Mouse (Mus musculus) heart, adult 2 months (tissue): ENCODE data around the gene Fhit. TPM values are rescaled to one million over a fixed set of nuclear protein-coding genes. Genes with fewer than 3 reads are reported as not detected.
A peak's percentile ranks its signal among the peaks of the same experiment; 100 is the strongest.

ENCODE experiments used
- DNase-seq, 2 experiments: peaks; one replicate each; pipeline ENCODE4 v3.0.0; 2021
- H3K27ac ChIP-seq: fragments of 200-600 bp; 2 replicates; pipeline ENCODE4 v1.8.1; 2022
- H3K27me3 ChIP-seq: fragments of 200-500 bp; 2 replicates; pipeline ENCODE4 v1.6.1; 2012; ENCODE audit warnings: mild to moderate bottlenecking, low read length, inconsistent platforms, mixed read lengths; ENCODE audit not compliant: control insufficient read depth, insufficient read depth
- H3K36me3 ChIP-seq: fragments of 200-500 bp; 2 replicates; pipeline ENCODE4 v1.6.1; 2012; ENCODE audit warnings: low read length, inconsistent platforms; ENCODE audit not compliant: control insufficient read depth, insufficient read depth
- H3K4me1 ChIP-seq: fragments of 200-500 bp; 2 replicates; pipeline ENCODE4 v1.6.1; 2011; ENCODE audit warnings: low read length; ENCODE audit not compliant: control insufficient read depth, insufficient read depth
- H3K4me3 ChIP-seq: fragments of 200-600 bp; 2 replicates; pipeline ENCODE4 v1.8.1; 2022
- H3K79me2 ChIP-seq: fragments of 200-500 bp; replicated peaks from 2 replicates; pipeline ENCODE4 v1.6.1; 2012; ENCODE audit warnings: mild to moderate bottlenecking, inconsistent platforms, low read length, moderate library complexity, mixed read lengths; ENCODE audit not compliant: control insufficient read depth, insufficient read depth
- H3K9ac ChIP-seq: fragments of 200-500 bp; 2 replicates; pipeline ENCODE4 v1.6.1; 2012; ENCODE audit warnings: low read depth, mild to moderate bottlenecking, control low read depth, inconsistent platforms, low read length, mixed read lengths
- CTCF ChIP-seq: fragments of 200-600 bp; IDR thresholded peaks from 2 replicates; pipeline ENCODE4 v1.8.1; 2022; ENCODE audit warnings: antibody characterized with exemption, mild to moderate bottlenecking, moderate library complexity
- EP300 ChIP-seq: fragments of 200-500 bp; IDR thresholded peaks from 2 replicates; pipeline ENCODE4 v1.6.1; 2011; ENCODE audit warnings: low read depth, low read length, control low read depth; ENCODE audit not compliant: insufficient read depth
- POLR2A ChIP-seq: fragments of 200-500 bp; IDR thresholded peaks from 2 replicates; pipeline ENCODE4 v1.6.1; 2011; ENCODE audit warnings: mild to moderate bottlenecking, low read depth, low read length, control low read depth; ENCODE audit not compliant: insufficient read depth
- WGBS: fragments of 180-500 bp; shearing (Covaris S2); methylation state at CpG from one replicate; pipeline ENCODE4 v1.1.7; 2018; 5-methylcytosine and 5-hydroxymethylcytosine counted together
- intact Hi-C: fragments of 180-260 bp; cut with DNase I; formaldehyde crosslinking; loops from one replicate; pipeline ENCODE4 v1.15.1; 2025
- polyA plus RNA-seq: library from polyadenylated mRNA; depleted of rRNA; stranded (reverse); fragments of >200 nt; gene quantifications from 2 replicates; pipeline ENCODE4 v1.2.3, GENCODE M21; 2012
- total RNA-seq, 2 experiments: library from RNA; stranded (reverse); gene quantifications; 2 replicates each; pipeline ENCODE4 v1.2.3; 2021

The Fhit gene
- total and polyA plus RNA-seq, 3 experiments: 1.7 to 2.3 (median 1.7) TPM

DNA sequence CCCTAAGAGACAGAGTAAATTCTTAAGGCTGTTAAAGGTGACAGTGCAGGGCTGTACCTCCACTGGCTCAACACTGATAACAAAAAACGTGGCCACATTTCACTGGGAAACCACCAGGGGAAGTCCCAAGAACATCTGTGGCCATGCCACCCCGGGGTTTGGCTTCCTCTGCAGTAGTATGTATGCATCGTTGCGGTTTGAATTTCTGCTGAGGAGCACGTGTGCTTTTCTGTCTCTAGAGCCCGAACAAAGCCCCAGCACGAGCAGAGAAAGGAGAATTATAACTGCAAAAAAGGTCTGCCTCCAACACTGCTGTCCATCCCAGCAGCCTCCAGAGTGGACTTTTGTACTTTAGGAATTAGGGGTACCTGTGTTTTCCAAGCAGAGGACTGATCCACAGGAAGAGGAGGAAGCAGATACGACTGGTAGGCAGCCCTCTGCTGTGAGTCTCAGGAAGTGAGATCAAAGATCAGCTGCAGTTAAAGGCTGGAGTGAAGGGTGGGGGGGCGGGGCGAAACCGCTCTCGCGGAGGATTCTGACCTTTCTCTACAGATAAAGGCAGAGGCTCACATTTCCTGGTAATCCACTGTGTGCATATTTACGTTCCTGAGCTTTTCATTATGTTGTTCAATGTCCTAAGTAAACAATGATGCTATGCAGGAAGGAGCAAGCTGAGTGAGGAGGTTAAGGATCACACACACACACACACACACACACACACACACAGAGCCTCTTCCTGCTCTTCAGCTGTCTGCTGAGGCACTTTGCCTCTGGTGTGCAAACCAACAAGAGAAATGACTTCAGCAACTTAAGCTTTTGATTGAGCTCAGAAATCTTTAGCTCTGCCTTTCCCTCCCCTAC lies 708.6 kb downstream of the Fhit start:
- Histone ChIP-seq H3K4me3 (peak overlapping the region; percentile 34), H3K9ac (no peak overlapping the region), H3K36me3 (no peaks in the 10 kb centered on the region), H3K79me2 (no peaks in the 10 kb centered on the region), H3K27ac (no peak overlapping the region), H3K27me3 (no peaks in the 10 kb centered on the region), H3K4me1 (no peaks in the 10 kb centered on the region)
- 0 out of 2 replicates have a peak, but pooled peaks have one; percentile 12 for TF ChIP-seq CTCF
- TF ChIP-seq EP300: no peak
- peak; percentile 40 to 69 for DNase-seq
- 3% methylated on average over 14 of the region's 14 CpGs for WGBS
- intact Hi-C loops: no loop called here

DNA sequence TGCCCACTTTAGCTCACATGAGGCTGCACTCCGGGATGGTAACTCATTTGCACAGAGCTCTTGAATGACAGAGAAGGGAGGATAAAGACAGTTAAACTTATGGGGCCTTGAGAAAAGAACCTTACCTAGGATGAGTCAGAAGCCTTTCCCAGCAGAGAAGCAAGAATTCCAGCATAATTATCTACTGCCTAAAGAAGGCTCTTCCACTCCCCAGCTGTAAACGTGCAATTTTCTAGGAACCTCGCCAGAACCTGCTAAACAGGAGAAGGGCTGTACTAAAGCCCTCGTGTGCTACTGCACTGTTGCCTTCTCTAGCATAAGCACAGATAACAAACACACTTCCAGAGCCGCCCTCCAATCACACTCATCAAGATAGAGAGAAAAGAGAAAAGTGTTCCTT lies 709.6 kb downstream of the Fhit start:
- Histone ChIP-seq H3K9ac (no peak overlapping the region), H3K4me3 (no peak overlapping the region), H3K79me2 (no peaks in the 10 kb centered on the region), H3K36me3 (no peaks in the 10 kb centered on the region), H3K4me1 (no peaks in the 10 kb centered on the region), H3K27ac (no peak overlapping the region), H3K27me3 (no peaks in the 10 kb centered on the region)
- intact Hi-C loops: no loop called here
- 44% methylated on average over 5 of the region's 5 CpGs for WGBS
- DNase-seq: no peak
- TF ChIP-seq EP300 (no peak), CTCF (no peak), POLR2A (no peak)

DNA sequence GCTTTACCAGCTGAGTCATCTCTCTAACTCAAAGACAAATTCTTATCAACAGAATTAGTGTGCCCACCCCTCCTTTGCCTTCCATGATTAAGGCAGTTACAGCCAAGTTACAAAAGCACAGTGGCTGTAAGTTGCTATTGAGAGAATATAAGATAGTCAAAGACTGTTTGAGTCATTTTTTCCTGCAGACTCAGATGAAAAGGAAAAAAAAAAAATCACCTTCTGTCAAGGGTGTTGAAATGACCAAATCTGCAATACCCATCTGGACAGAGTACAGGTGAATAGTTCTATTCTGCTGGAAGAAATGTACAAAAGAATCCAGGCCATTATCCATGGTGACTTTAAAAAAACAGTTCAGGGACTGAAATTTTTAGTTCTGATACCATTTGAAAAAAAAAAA lies 716.5 kb downstream of the Fhit start:
- Histone ChIP-seq H3K36me3 (no peaks in the 10 kb centered on the region), H3K9ac (no peak overlapping the region), H3K27ac (no peak overlapping the region), H3K4me1 (no peaks in the 10 kb centered on the region), H3K79me2 (no peaks in the 10 kb centered on the region), H3K4me3 (no peak overlapping the region), H3K27me3 (no peaks in the 10 kb centered on the region)
- DNase-seq: no peak
- intact Hi-C loops: no loop called here
- TF ChIP-seq CTCF (no peak), POLR2A (no peak), EP300 (no peak)

DNA sequence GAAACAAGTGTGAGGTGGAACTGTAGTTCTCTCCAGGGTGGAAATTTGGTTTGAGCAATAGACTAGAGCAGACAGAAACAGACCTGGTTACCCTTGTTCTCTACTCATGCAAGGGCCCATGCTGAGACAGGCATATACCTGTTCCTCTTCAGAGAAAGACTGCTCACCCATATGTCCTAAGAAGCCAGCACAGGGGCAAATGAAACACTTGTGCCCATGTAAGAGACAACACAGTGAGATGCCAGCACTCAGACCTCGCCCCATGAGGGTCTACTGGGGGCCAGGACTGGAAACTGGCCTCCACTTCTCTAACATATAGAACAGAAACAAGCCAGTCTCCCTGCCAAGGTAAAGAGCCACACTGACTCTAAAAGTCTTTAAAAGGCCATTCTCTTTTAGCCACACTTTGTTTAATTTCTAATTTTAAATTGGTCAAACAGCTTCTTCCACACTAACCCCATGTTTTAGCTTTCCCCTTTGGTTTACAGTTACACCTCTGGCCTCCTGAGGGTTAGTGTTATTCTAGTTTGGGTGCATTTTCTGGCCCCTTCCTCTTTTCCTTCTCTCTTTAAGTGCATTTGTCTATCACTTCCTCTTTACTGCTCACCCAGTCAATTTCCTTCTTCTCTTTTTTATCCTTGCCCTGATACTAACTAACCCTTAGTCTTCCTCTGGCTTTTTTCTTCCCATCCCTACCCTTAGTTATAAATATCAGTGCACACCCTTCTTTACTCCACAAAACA lies 722.7 kb downstream of the Fhit start:
- H3K27me3 ChIP-seq: no peaks in the 10 kb centered on the region
- no peak for DNase-seq
- H3K9ac ChIP-seq: no peak overlapping the region
- no peak overlapping the region for H3K27ac ChIP-seq
- no peaks in the 10 kb centered on the region for H3K79me2 ChIP-seq
- no peak for TF ChIP-seq CTCF
- H3K4me1 ChIP-seq: no peaks in the 10 kb centered on the region
- WGBS: 57% methylated on average over 1 of the region's 1 CpGs
- intact Hi-C loops: no loop called here
- no peaks in the 10 kb centered on the region for H3K36me3 ChIP-seq
- H3K4me3 ChIP-seq: no peak overlapping the region

DNA sequence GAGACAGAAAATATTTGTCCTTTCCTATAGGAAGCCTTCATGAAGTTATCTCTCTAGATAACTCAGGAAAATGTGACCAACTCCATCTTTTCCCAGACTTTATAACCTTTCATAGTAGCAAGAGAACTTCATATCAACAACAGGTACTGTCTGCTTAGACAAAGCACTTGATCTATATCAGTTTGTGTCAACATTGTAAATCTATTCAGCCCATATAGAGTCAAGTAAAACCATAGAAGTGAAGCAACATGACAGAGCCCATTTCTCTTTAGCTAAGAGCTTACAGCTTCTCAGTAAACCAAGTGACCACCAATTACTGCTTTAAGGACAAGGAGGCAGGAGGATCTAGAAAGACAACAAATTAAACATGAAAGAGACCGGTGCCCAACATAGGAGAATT lies 725.6 kb downstream of the Fhit start:
- TF ChIP-seq EP300 (no peak), CTCF (no peak), POLR2A (no peak)
- Histone ChIP-seq H3K36me3 (no peaks in the 10 kb centered on the region), H3K27ac (no peak overlapping the region), H3K9ac (no peak overlapping the region), H3K4me3 (no peak overlapping the region), H3K79me2 (no peaks in the 10 kb centered on the region), H3K4me1 (no peaks in the 10 kb centered on the region), H3K27me3 (no peaks in the 10 kb centered on the region)
- intact Hi-C loops: no loop called here
- WGBS: 86% methylated on average over 1 of the region's 1 CpGs
- no peak for DNase-seq

DNA sequence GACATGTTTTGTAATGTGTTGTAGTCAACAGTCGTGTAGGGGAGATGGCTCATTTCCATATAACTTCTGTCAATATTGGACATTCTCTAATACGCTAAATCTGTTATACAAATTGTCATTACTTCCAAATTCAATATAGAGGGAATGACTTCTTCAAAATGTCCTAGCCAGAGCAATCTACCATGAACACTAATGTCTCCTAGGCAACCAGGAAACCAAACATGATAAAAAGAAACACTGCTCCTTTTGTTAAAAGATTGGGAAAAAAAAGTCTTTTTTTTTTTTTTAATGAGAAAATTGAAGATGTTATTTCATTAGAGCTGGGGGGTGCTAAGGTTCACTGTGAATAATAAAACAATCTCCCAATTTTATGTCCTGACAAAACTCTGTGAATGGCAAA lies 729.3 kb downstream of the Fhit start:
- H3K79me2 ChIP-seq: no peaks in the 10 kb centered on the region
- intact Hi-C loops: no loop called here
- DNase-seq: no peak
- no peak overlapping the region for H3K4me3 ChIP-seq
- no peak overlapping the region for H3K9ac ChIP-seq
- no peak overlapping the region for H3K27ac ChIP-seq
- H3K36me3 ChIP-seq: no peaks in the 10 kb centered on the region
- 66% methylated on average over 2 of the region's 2 CpGs for WGBS
- H3K4me1 ChIP-seq: no peaks in the 10 kb centered on the region; the same call in 1 of the 2 replicates
- TF ChIP-seq EP300: no peak
- TF ChIP-seq POLR2A: no peak
- TF ChIP-seq CTCF: no peak
- H3K27me3 ChIP-seq: no peaks in the 10 kb centered on the region
